Mouse (Mus musculus) cerebellum, adult 2 months (tissue): ENCODE results near the gene Samd7.

ENCODE experiments used
- CTCF ChIP-seq: fragments of 200-500 bp; IDR thresholded peaks from 2 replicates; pipeline ENCODE4 v1.5.1; 2011; ENCODE audit warnings: low read depth, mild to moderate bottlenecking, control low read depth, low read length, moderate library complexity, borderline replicate concordance; ENCODE audit not compliant: insufficient read depth
- POLR2A ChIP-seq: fragments of 200-500 bp; IDR thresholded peaks from 2 replicates; pipeline ENCODE4 v1.6.1; 2011; ENCODE audit warnings: low read length, control low read depth, borderline replicate concordance; ENCODE audit not compliant: insufficient read depth

DNA sequence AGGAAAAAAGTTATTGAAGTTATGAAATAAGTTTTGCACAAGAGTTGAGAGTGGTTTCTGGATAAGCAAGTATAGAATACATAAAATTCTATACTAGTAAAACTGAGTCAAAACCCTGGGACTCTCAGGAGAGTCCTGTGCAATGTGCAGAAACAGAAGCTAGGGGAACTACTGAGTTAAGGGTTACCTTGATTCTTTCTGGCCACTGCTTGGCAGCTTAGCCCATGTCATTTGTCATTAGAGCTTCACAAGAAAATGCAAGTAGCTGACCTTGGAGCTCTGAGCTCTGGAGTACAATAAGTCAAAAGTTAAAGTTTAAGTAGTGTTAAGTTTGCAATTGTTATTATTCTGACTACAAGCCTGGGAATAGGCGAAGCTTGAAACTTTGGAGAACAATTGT is 32.8 kb upstream of the Samd7 start:
- no peak for TF ChIP-seq POLR2A
- no peak for TF ChIP-seq CTCF
